Mouse (Mus musculus): ENCODE measurements around the gene Bend3. TPM values are rescaled to one million over a fixed set of nuclear protein-coding genes. Genes with fewer than 3 reads are reported as not detected.

Bend3 gene
- total RNA-seq (2022) = 1 to 10 TPM; 4.6 to 6.6 (median 4.7) TPM

DNA sequence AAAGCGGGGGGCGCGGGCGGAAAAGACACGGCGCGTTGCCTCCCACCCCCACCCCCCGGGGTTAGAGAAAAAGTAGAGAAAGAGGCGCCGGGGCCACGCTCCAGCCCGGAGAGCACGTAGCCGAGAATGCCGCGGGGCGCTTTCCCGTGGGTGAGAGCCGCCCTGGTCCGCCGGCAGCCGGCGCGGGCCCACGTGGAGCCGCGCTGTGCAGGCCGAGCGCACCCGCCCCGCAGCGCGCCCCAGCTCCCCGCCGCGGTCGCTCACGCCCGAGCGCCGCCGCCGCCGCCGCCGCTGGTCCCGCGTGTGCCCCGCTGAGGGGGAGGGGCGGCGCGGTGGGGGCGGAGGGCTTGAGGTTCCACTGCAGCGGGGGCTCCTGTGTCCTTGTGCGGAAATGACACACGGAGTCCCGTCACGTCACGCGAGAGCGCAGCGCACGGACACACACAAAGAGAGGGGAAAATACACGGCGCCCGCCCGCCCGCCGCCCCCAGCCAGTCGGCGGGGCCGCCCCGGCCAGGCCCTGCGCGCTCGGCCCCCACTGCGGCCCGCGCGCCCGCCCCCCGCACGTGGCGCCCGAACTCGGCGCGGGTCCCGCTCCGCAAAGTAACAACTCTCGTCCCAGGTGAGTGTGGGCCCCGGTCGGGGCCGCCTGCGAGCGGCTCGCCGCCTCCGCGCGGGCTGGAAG is at the start of gene Bend3:
Gene Bend3 (plus strand): TSS at position 81 of the 685 bp plus-strand sequence.
- peak; percentile 36 to 54 for DNase-seq (ENCODE audit: low spot score in 2 of 2)

DNA sequence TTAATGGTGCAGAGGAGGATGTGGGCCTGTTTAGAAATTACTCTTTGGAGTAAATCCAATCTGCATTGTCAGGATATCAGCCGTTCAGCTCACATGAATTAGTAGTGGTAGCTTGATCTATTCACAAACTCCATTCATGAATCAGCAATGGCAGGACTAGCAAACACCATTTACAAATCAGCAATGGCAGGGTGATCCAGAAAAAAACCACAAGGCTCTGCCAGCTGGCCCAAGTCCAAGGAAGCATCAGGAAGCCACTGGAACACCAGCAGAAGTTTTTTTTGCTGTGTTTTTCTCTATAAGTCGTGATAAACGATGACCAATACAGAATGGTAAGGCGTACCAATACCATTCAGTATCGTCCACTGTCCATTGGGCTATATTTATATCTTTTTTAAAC is 48.0 kb upstream of the Bend3 start:
- no peak for DNase-seq (ENCODE audit: low spot score in 2 of 2)

DNA sequence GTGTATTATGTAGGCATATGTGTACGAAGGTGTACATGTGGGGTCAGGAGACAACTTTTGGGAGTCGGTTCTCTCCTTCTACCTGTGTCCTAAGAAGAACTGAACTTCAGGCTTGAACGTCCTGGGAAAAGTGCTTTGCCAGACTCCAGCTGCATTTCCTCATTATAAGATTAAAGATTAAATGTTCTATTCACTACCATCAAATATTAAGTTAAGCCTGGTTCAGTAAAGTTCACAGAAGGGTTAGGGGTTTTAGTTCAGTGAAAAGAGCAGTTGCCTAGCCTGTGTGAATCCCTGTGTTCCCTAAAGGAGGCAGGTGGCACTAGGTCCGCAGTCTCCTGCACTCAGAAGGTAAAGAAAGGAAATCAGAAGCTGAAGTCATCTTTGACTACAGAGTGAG is 44.3 kb upstream of the Bend3 start:
- DNase-seq (ENCODE audit: low spot score in 2 of 2) = no peak

DNA sequence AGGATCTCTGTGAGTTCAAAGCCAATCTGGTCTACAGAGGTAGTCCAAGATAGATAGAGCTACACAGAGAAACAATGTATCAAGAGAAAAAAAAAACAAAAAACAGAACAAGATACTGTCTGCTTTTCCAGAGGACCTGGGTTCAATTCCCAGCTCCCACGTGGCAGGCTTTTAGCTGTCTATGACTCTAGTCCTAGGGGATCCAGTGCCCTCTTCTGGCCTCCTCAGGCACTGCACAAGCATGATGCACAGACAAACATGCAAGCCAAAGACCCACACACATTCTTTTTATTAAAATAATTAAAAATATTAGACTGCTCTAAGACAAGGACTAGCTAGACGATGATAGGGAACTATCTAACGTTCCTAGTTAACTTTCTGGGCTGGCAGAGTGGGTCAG is 42.9 kb upstream of the Bend3 start:
- DNase-seq (ENCODE audit: low spot score in 2 of 2) = no peak

DNA sequence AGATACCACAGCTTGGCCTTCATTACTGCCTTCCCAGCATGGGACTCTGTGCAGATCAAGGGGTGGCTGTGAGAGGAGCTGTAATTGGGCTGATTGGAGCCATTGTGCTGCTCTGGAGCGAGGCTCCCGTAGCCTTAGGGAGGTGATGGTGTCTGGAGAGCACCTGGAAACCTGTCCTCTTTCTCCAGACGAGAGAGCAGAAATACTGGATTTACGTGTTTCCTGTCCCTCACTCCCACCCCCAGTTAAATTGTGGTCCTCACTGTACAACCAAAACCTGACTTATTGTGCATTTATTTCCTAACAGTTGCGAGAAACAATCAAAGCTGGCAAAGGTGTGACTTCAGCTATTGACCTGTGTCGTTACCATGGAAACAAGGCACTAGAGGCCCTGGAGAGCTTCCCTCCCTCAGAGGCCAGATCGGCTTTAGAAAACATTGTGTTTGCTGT is 39.1 kb upstream of the Bend3 start:
- no peak for DNase-seq (ENCODE audit: low spot score in 2 of 2)

DNA sequence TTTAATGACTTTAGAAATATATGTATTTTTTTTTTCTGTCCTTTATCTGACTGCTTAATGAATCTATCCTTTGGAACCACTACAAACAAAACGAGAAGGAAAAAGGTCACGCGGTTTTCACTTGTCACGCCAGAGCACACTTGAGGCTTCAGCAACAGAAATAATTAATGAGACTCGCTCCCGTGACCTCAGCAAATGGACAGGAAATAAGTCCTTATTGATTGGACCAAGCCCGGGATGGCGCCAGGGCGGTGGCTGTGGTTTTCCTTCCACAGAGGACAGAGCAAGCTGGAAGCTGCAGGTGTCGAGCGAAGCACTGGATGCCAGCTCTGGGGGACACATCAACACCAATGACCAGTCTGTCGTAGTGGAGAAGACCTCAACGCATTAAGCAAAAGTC is 38.6 kb upstream of the Bend3 start:
- no peak for DNase-seq (ENCODE audit: low spot score in 2 of 2)

DNA sequence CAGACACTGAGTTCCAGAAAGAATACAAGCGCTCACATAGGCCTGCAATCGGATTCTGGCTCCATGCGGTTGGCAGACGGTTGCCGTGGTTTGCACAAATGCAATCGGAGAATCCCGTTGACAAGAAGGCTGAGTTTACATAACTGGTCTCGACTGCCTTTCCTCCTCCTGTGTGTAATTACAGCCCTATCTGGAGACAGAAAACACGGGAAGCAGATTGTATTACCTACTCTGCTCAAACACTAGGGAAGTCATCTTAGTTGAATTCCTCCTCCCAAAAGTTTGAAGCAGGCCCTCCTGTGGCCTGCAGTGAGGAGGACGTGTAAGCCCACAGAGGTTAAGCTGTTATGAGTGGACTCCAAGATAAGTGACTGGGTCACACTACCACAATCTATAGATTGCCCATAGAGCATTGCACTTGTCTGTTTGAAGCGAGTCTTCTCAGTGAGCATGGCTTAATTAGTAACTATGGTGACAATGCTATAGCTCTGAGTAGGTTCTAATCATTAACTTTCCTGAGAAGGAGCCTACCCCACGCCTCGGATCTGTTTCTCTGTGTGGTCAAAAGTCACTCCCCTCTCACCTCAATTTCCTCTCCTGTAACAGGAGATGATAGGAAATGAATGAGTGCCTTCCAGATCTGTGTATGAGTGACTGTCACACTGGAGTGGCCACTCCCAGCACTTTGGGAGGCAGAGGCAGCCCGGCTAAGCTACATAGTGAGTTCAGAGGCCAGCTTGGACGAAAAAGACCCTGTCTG is 37.5 kb upstream of the Bend3 start:
- DNase-seq (ENCODE audit: low spot score in 2 of 2) = no peak

DNA sequence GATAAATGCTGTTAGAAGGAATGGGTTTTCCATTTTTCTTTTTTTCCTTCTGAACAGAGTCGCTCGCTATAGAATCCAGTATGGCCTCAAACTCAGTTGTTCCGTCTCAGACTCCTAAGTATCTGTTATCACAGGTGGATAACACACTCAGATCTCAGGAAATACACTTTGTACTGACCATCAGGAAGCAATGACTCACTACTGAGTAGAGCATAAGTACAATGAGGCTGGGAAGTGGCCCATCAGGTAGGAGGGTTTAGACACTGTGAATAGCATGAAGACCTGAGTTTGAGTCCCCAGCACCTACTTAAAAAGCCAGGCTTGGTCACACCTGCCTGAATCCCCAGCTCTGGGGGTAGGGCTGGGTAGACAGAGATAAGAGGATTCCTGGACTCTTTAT is 30.0 kb upstream of the Bend3 start:
- no peak for DNase-seq (ENCODE audit: low spot score in 2 of 2)

DNA sequence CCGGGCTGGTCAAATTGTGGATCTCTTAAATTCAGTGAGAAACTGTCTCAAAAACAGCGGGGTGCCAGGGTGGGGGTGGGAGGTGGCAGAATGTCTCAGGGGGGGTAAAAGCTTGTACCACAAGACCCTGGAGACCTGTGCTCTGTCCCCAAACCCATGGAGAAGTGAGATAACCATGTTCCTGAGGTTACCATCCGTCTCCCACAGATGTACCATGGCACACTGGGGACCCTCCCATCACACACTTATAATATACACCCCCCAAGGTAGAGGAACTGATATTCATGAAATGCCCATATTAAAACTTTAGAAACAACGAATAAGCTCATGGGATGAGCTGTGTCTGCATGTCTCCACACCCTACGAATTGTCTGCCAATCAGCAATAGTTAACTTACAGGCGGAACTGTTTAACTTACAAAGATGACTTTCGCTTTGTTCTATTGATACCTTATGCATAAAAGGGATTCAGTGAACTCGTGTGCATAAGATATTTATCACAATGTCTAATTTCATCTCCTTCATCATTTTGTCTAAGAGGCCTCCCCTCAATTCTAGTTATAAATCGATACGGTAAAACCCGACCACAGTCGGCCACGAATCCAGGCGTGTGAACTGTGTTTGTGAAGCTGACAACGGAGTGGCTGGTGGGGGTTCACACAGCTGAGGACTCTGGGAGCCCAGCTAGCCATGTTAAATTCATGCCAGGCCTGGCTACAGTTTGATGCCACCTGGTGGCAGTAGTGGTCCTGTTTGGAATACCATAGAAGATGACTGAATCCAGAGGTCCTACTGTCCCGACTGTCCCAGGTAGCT is 26.6 kb upstream of the Bend3 start:
- peak; percentile 40 to 67 for DNase-seq (ENCODE audit: low spot score in 2 of 2)

DNA sequence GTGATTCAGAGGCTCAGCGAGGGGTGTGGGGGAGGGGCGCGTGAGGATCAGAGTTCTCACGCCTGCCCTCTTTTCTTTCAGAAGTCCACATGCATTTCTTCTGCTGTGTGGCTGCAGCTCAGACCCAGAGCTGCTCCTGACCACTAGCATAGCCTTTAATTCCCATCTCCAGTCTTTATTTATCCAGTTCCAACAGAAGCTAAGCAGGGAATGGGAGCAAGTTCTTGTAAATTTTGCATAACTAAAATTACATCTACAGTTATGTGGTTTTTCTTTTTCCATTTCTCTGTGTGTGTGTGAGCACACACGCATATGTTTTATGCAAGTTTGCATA is 26.0 kb upstream of the Bend3 start:
- no peak for DNase-seq (ENCODE audit: low spot score in 2 of 2)

DNA sequence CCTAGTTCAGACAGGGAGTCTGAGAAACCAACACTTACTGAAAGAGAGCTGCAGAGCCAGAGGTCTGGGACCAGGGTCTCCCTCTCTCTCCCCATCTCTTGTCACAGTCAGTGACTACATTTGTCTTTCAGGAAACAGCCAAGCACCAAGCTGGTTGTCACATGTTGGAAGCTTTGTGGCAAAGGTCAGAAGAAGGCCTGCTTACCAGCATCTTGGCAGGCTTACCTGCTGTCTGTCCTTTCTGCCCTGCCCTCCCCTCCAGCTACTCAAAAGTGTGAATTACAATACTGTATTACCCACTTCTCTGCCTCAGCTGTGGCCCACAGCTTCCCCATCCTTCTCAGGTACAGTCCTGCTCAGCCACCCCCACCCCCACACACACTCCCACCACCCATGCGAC is 24.4 kb upstream of the Bend3 start:
- DNase-seq (ENCODE audit: low spot score in 2 of 2) = no peak

DNA sequence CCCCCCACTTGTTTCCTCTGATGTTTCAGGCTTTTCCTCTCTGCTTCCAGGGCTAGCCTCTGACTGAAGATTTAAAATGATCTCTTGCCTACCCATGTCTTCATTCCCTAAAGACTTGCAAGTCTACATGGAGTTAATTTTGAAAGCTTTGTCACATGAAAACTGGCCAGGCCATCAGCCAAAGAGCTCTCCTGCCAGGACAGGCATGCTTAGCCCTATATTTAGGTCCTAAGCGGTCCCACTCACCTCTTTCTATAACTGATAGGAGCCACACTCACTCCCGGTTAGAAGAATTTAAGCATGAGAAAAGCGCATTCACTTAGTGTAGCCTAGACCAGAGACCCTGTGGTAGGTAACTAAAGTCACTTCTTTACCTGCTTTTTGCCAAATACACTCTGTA is 24.0 kb upstream of the Bend3 start:
- DNase-seq (ENCODE audit: low spot score in 2 of 2) = no peak

DNA sequence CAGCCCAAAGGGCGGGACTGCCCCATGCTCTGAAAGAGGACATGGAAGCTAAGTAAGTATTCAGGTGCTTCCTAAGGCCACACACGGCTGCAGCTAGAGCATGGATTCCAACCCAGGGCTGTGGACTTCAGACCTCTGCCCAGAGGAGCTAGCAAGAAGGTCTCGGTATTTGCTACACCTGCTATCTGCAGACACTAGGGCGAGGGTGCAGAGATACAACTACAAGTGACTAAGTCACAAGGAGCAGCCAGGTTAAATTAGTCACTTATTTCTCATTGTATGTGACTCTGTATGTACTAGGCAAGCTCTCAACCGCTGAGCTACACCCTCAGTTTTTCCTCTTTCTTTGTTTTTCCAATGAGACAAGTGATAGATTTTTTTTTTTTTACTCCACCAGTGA is 15.8 kb upstream of the Bend3 start:
- DNase-seq (ENCODE audit: low spot score in 2 of 2) = no peak

DNA sequence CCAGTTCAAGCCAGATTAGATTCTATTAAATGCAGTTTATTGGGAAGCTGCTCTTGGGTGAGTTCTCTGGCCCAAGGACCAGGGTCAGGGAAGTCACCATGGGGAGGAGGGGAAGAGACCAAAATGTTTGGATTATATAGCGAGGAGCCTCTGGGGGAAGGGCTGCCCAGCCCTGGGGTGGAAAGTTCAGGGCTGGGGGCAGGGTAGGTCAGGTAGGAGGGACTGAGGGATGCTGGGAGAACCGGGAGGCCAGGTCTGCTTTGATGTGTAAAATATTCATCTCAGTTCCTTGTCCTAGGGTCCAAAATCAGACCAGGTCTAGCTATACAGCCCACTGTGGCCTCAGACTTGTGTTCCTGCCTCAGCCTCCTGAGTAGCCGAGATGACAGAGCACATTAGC is 15.4 kb upstream of the Bend3 start:
- no peak for DNase-seq (ENCODE audit: low spot score in 2 of 2)

DNA sequence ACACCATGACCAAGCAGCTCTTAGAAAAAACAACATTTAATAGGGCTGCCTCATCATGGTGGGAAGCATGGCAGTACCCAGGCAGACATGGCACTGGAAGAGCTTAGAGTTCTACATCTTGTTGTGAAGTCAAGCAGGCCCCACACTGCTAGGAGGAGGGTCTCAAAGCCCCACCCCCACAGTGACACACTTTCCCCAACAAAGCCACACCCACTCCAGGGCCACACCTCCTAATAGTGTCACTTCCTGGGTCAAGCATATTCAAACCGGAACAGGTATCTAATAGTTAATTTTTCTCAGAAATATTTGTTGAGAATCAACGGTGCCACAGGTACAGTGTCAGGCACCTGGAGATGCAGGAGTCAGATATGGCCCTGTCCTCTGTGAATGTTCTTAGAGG is 12.4 kb upstream of the Bend3 start:
- no peak for DNase-seq (ENCODE audit: low spot score in 2 of 2)

DNA sequence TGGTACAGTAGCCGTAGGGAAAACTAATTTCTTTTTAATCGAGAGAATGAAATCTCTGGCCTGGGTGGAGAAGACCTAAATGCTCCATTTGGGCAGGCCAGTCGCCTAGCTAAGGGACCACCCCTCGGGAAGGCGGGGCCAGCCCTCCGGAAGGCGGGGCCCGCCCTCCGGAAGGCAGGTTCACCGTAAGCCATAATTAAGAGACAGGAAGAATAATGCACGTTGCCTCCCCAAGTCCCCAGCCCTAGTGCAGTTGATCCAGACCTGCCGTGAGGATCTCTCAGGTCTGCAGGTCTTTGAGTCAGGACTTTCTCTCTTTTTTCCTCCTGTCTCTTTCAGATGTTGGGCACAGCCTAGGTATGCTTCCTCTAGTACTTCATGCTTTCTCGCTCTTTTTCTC is 11.0 kb upstream of the Bend3 start:
- DNase-seq (ENCODE audit: low spot score in 2 of 2) = no peak

DNA sequence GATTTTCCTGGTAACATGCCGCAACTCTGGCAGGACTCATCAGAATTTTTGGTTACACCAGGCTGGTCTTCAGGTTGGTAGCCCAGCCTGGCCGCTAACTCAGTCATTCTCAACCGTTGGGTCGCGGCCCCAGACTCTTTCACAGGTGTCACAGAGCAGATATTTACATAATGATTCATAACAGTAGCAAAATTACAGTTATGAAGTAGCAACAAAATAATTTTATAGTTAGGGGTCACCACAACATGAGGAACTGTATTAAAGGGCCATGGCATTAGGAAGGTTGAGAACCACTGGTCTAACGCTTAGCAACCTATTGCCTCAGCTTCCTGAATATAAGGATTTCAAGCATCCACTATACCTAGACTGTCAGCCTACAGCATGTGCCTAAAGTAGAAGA is 10.3 kb upstream of the Bend3 start:
- no peak for DNase-seq (ENCODE audit: low spot score in 2 of 2)

DNA sequence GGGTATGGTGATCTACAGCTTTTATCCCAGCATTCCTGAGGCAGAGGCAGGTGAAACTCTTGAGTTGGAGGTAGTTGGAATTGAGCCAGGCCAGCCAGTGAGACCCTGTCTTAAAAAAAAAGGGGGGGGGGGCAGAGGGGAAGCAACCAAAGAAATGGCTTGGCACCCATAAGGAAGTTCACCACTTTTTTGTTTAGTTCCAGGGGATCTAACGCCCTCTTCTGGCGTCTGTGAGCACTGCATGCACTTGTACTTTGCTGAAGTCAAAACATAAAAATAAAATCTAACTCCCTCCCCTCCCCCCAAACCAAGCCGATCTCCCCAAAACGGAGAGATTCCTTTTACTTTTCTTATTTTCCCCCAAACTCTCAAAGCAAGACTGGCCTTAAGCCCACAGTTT is 3.3 kb upstream of the Bend3 start:
- DNase-seq (ENCODE audit: low spot score in 2 of 2) = peak in 1 of 2 experiments; percentile 10

DNA sequence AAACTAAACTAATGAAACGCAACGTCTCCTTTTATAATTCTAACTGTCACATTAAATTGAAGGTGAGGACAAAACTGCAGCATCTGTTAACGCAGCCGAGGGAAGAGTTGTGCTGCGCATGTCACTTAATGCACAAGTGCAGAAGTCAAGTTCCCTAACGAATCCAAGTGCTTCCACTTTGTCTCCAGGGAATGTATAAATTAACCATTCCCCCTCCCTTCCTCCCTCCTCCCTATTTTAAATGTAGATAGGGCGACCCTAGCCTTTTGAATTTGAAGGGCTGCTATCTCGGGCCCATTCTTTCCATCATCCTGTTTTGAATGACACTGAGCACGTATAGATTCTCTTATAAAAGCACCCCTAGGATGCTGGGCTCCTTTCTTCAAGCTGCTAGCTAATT is 1.2 kb upstream of the Bend3 start:
- no peak for DNase-seq (ENCODE audit: low spot score in 2 of 2)

DNA sequence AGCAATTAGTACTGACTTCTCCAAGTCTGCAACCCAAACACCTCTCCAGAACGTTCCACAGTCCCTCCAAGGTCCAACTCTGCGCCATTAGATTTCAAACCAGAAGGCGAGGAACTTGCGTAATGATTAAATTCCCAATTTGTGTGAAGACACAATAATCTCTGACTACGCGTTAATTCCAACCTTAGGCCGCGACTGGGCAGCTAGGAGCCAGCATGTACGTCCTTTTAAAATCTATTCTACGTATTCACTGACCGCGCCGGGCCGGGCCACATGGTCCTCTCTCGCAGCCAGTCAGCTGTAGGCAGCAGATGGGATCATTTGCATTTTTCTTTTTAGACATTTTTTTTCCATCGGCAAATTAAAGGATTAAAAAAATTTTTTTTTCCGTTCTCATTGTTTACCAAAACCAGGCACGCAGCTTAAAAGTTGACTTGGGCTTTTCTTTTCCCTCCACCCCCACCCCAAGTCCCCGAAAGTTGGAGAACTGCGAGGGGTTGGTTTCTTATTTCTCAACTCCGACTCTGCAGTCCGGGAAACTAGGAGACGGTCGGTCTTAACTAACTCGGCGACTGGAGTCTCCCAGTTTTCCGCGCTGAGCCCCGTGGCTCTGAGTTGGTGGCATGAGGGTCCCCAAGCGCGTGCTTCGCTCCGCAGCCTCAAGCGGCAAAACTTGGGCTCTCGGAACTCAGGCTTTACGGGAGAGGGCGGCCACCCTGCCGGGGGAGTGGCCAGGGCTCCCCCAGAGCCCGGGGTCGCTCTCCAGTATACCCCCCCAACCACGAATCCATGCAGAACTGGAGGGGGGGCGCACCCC is 558 bp upstream of the Bend3 start:
- peak; percentile 11 to 33 for DNase-seq (ENCODE audit: low spot score in 2 of 2)

DNA sequence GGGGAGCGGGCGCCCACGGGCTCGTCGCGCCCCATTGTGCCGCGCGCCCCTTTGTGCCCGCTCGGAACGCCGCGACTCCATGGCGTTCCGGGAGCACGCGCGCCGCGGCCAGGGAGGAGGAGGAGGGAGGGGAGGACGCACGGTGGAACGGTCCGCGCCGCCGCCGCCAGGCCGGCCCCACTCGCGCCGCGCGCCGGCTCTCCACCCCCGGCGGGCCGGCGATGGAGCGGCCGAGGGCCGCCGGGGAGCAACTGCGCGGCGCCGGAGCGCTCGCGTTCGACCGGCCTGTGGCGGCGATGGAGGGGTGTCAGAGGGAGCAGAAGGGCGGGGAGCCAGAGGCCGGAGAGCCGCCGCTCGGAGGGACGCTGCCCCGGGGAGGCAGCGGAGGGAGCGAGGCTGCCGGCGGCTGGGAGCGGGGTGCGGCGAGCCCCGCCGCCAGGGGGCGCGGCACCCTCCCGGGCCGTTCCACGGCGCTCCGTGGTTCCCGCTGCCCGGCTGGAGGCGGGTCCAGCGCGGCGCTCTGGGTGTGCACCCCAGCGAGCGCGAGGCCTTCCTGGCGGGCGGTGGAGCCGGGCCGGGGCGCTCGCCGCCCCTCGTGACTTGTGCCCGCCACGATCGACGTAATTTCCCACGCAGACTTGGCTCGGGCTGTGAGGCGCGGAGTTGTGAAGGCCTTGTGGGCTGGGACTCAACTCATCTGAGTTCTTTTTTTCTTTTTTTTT is 966 bp downstream of the Bend3 start:
- DNase-seq (ENCODE audit: low spot score in 2 of 2) = peak; percentile 56 to 70

All from left cerebral cortex, adult 8-10 months (tissue).